Mouse (Mus musculus) kidney, postnatal 0 days (tissue): ENCODE results near the gene Abhd8. TPM values are rescaled to one million over a fixed set of nuclear protein-coding genes. Genes with fewer than 3 reads are reported as not detected.

Experiments
- ATAC-seq: fragments of 200-750 bp; cut with Nextera tagmentation; replicated peaks from 2 replicates; pipeline ENCODE4 v1.8.0; 2017; ENCODE audit warnings: low read depth, moderate number of reproducible peaks, moderate TSS enrichment, moderate library complexity; ENCODE audit not compliant: low FRiP score
- DNase-seq: peaks from one replicate; pipeline ENCODE4 v3.0.0-alpha.2; 2016; ENCODE audit warnings: low spot score
- H3K27ac ChIP-seq: fragments of 300-500 bp; sonication (generic); 2 replicates; pipeline ENCODE4 v1.5.1; 2014; ENCODE audit warnings: mild to moderate bottlenecking
- H3K27me3 ChIP-seq: fragments of 300-500 bp; sonication (generic); 2 replicates; pipeline ENCODE4 v1.6.1; 2014; ENCODE audit warnings: low read length, mixed read lengths; ENCODE audit not compliant: insufficient read depth
- H3K36me3 ChIP-seq: fragments of 300-500 bp; sonication (generic); 2 replicates; pipeline ENCODE4 v1.6.1; 2014; ENCODE audit warnings: low read length, mixed read lengths; ENCODE audit not compliant: insufficient read depth
- H3K4me1 ChIP-seq: fragments of 300-500 bp; sonication (generic); replicated peaks from 2 replicates; pipeline ENCODE4 v1.6.1; 2014; ENCODE audit warnings: antibody characterized with exemption, low read length, mixed read lengths; ENCODE audit not compliant: insufficient read depth
- H3K4me2 ChIP-seq: fragments of 300-500 bp; sonication (generic); 2 replicates; pipeline ENCODE4 v1.6.1; 2014; ENCODE audit warnings: mild to moderate bottlenecking, low read length, moderate library complexity, mixed read lengths
- H3K4me3 ChIP-seq: fragments of 300-500 bp; sonication (generic); replicated peaks from 2 replicates; pipeline ENCODE4 v1.5.1; 2014; ENCODE audit warnings: low read depth, low read length
- H3K9ac ChIP-seq: fragments of 300-500 bp; sonication (generic); 2 replicates; pipeline ENCODE4 v1.6.1; 2014; ENCODE audit warnings: low read depth, low read length
- H3K9me3 ChIP-seq: fragments of 300-500 bp; sonication (generic); replicated peaks from 2 replicates; pipeline ENCODE4 v1.6.1; 2016; ENCODE audit warnings: low read length, inconsistent platforms, mixed read lengths
- CTCF ChIP-seq: IDR thresholded peaks from 2 replicates; pipeline ENCODE4 v1.5.1; 2016; ENCODE audit warnings: antibody characterized with exemption, low read depth, mild to moderate bottlenecking, moderate library complexity
- WGBS: fragments of 180-500 bp; shearing (Covaris S2); extraction: QIAGEN DNeasy Blood & Tissue Kit; methylation state at CpG from one replicate; pipeline ENCODE4 v1.1.7; 2014; 5-methylcytosine and 5-hydroxymethylcytosine counted together
- polyA plus RNA-seq: library from polyadenylated mRNA; unstranded; fragments of >200 nt; fragmentation: Nextera tagmentation; extraction: Ambion mirVana; gene quantifications from 2 replicates; pipeline ENCODE4 v1.2.1, GENCODE M21; 2015

Abhd8 gene
- polyA plus RNA-seq, 1 experiment from 2014 or later = 38.3 TPM

DNA sequence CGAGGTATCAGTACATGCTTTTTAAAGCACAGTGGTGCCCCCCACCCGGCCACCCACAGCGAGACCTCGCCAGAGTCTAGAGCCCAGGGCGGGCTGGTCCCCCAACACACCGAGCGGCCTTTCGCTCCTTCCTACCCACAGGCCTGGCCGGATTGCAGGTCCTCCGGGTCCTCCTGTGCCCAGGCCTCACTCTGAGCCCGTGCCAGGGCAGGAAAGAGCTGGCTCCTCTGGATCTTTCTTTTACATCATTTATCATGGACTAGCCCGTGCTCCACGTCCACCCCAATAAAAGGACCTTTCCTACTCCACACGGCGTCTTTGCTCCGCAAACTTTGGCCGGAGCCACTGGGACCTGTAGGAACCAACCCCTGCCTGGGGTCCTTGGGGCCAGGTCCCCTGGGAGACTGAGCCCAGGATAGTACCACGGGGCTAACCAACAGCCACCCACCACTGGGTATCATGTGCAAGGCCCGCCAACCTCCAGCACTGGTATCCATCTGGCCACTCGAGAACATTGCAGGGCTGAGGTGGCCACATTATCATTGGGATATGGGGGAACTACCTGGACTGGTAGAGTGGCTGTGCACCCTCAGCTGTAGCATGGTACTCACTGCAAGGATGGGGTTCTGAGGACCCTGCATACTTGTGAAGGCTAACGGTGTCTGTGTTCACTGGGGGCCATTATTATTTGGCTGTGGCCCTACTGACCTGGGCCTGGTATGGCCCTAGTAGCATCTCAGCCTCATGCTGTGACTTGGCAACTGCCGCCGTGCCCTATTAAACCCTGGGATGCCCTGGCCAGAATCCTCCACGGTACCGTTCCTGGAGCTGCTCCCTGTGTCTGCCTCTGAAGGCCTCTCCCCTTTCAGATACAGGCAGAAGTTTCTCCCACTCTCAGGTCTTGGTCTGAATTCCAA, 11.6 kb upstream of the Abhd8 start:
- no peak overlapping the region for H3K27ac ChIP-seq
- H3K4me3 ChIP-seq = no peak overlapping the region

GRCm38 (mm10) chr8:71474344-71474743, 10.9 kb upstream of the Abhd8 start:
- no peak for TF ChIP-seq CTCF
- peaks cover 21% of the 10 kb centered on the region for H3K36me3 ChIP-seq

More for the DNA sequence above, 11.6 kb upstream of the Abhd8 start:
- Histone ChIP-seq H3K36me3 (peaks cover 21% of the 10 kb centered on the region), H3K9me3 (no peaks in the 10 kb centered on the region), H3K4me1 (peaks cover 2% of the 10 kb centered on the region; the same call in 1 of the 2 replicates), H3K4me2 (no peak overlapping the region), H3K9ac (no peak overlapping the region), H3K27me3 (no peaks in the 10 kb centered on the region)
- TF ChIP-seq CTCF = no peak
- 87% methylated on average over 25 of the region's 25 CpGs for WGBS
- no peak for DNase-seq
- ATAC-seq = no peak

GRCm38 (mm10) chr8:71472601-71473386, 9.3 kb upstream of the Abhd8 start:
- Histone ChIP-seq H3K4me1 (peaks cover 7% of the 10 kb centered on the region; the same call in 1 of the 2 replicates), H3K36me3 (peaks cover 21% of the 10 kb centered on the region), H3K4me2 (no peak overlapping the region), H3K4me3 (no peak overlapping the region), H3K27ac (no peak overlapping the region), H3K27me3 (no peaks in the 10 kb centered on the region), H3K9ac (no peak overlapping the region), H3K9me3 (no peaks in the 10 kb centered on the region)
- ATAC-seq (no peak), DNase-seq (no peak)
- 87% methylated on average over 8 of the region's 8 CpGs for WGBS
- peak; percentile 51 for TF ChIP-seq CTCF

More at GRCm38 (mm10) chr8:71474344-71474743, 10.9 kb upstream of the Abhd8 start:
- no peak for DNase-seq
- Histone ChIP-seq H3K4me1 (peaks cover 7% of the 10 kb centered on the region; the same call in 1 of the 2 replicates), H3K4me2 (no peak overlapping the region), H3K27ac (no peak overlapping the region), H3K27me3 (no peaks in the 10 kb centered on the region), H3K9ac (no peak overlapping the region), H3K4me3 (no peak overlapping the region), H3K9me3 (no peaks in the 10 kb centered on the region)
- no peak for ATAC-seq
- WGBS = 90% methylated on average over 18 of the region's 18 CpGs

- no peak for TF ChIP-seq CTCF
- DNase-seq = no peak
- WGBS = 95% methylated on average over 17 of the region's 17 CpGs
These were observed 8.4 kb upstream of the Abhd8 start for GRCm38 (mm10) chr8:71471861-71472260.

DNA sequence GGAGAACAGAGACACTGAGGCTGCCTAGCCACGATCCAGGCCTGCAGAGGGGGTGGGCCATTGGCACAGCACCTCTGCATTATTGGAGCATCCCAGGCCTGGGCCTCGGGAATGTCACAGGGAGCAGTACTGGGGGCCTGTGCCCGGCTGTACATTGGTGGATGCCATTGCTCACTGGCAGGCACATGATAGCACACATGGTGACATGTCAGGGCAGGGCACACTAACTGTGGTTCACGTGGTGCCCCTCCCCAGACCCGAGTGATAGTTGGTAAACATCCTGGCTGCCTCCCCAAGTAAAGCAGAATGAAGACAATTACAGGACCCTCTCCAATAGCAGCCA, 7.4 kb upstream of the Abhd8 start:
- ATAC-seq (no peak), DNase-seq (no peak)
- peaks cover 21% of the 10 kb centered on the region for H3K36me3 ChIP-seq
- H3K27me3 ChIP-seq = no peaks in the 10 kb centered on the region
- TF ChIP-seq CTCF = no peak
- H3K27ac ChIP-seq = no peak overlapping the region
- H3K9me3 ChIP-seq = no peaks in the 10 kb centered on the region
- H3K4me2 ChIP-seq = 0 out of 2 replicates have a peak overlapping the region, but pooled peaks have one; percentile 93
- peaks cover 8% of the 10 kb centered on the region; the same call in 1 of the 2 replicates for H3K4me1 ChIP-seq
- 73% methylated on average over 5 of the region's 5 CpGs for WGBS
- H3K4me3 ChIP-seq = no peak overlapping the region
- no peak overlapping the region for H3K9ac ChIP-seq

More at GRCm38 (mm10) chr8:71471861-71472260, 8.4 kb upstream of the Abhd8 start:
- Histone ChIP-seq H3K4me1 (peaks cover 7% of the 10 kb centered on the region; the same call in 1 of the 2 replicates), H3K4me3 (no peak overlapping the region), H3K9me3 (no peaks in the 10 kb centered on the region), H3K4me2 (no peak overlapping the region), H3K27me3 (no peaks in the 10 kb centered on the region), H3K27ac (no peak overlapping the region), H3K9ac (no peak overlapping the region), H3K36me3 (peaks cover 21% of the 10 kb centered on the region)
- ATAC-seq = no peak
